Mouse (Mus musculus): ENCODE measurements around the gene Actr2. TPM values are rescaled to one million over a fixed set of nuclear protein-coding genes. Genes with fewer than 3 reads are reported as not detected.
A peak's percentile ranks its signal among the peaks of the same experiment; 100 is the strongest.
"Not testable (repeated sequence)": the region's sequence is repeated elsewhere in the genome, so short reads cannot be mapped to it uniquely, and the experiment has no call there.

Gene Actr2
- polyA plus RNA-seq (2012; fragmentation: generic; extraction: Trizol) = 30.2 TPM

DNA sequence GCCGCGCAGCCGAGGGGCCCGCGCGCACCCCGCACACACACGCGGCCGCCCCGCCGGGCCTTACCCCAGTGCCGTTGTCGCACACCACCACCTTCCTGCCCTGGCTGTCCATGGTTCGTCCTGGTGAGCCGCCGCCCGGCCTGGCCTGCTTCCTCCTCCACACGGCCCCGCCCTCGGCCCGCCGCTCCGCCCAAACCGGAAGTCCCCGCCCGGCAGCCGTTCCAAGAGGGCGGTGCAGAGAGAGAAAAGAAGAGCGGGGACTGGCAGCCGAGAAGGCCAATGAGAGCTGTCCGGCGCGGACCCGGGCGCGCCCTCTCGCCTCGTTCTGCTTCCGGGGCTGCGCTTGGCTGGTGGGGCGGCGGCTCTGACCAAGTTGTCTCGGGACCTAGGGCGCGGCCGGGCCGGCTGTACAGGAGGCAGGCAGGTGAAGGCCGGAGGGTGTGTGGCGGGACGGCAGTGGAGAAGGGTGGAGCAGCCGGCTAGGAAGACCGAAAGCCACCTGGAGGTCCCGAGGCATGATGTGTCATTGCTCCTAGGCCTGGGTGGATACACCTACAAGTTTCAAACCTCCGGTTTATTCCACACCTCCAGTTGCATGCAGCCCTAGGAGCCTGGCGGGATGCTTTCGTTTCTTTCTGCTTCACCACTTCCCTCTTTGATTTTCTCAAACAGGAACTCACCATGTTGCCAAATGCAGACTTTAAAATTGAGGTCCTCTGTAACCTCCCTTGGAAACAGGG, at the start of gene Actr2:
Gene Actr2, minus strand, starts transcription at position 173 of the 740 bp plus-strand sequence.
- no peaks in the 10 kb centered on the region for H3K36me3 ChIP-seq (ENCODE audit: control insufficient read depth, insufficient read depth)
- H3K4me2 ChIP-seq (ENCODE audit: low read depth) = peak within 1 kb of the TSS; percentile 97
- H3ac ChIP-seq (ENCODE audit: control insufficient read depth, insufficient read length) = peak within 1 kb of the TSS; percentile 96
- TF ChIP-seq E2F4 (IDR thresholded peaks at IDR 0.05; ENCODE audit: insufficient read depth) (no peak), MAX (IDR thresholded peaks at IDR 0.05; ENCODE audit: low read depth) (no peak), POLR2A (IDR thresholded peaks at IDR 0.05; ENCODE audit: insufficient read length, low read depth) (peak; percentile 76), MYOD1 (IDR thresholded peaks at IDR 0.05; ENCODE audit: control insufficient read depth in 1 of 3, insufficient read length in 2 of 3, low read depth in 2 of 3) (peak in 2 of 3 experiments; percentile 14 to 22), REST (IDR thresholded peaks at IDR 0.05; ENCODE audit: insufficient read depth, insufficient read length) (peak; percentile 6), MYOG (IDR thresholded peaks at IDR 0.05; ENCODE audit: control insufficient read depth in 1 of 3, insufficient read depth in 1 of 3, insufficient read length in 2 of 3, low read depth in 2 of 3) (peak in 2 of 3 experiments; percentile 21 to 42), SRF (IDR thresholded peaks at IDR 0.05; ENCODE audit: control insufficient read depth, insufficient read length, low read depth) (peak; percentile 50), CEBPB (IDR thresholded peaks at IDR 0.05; ENCODE audit: insufficient read depth, poor library complexity, severe bottlenecking) (no peak), POLR2AphosphoS2 (IDR thresholded peaks at IDR 0.05; ENCODE audit: insufficient read length, low read depth) (peak; percentile 51), TCF12 (IDR thresholded peaks at IDR 0.05; ENCODE audit: insufficient read depth, poor library complexity, severe bottlenecking) (no peak), TCF3 (IDR thresholded peaks at IDR 0.05; ENCODE audit: insufficient read length, low read depth) (no peak)
- peaks cover 54% of the 10 kb centered on the region for H3K79me2 ChIP-seq (ENCODE audit: control insufficient read depth, insufficient read depth)
- H3K4me3 ChIP-seq = peak within 1 kb of the TSS; percentile 69
- H3K27me3 ChIP-seq (ENCODE audit: control insufficient read depth, insufficient read depth, insufficient read length) = no peaks in the 10 kb centered on the region

DNA sequence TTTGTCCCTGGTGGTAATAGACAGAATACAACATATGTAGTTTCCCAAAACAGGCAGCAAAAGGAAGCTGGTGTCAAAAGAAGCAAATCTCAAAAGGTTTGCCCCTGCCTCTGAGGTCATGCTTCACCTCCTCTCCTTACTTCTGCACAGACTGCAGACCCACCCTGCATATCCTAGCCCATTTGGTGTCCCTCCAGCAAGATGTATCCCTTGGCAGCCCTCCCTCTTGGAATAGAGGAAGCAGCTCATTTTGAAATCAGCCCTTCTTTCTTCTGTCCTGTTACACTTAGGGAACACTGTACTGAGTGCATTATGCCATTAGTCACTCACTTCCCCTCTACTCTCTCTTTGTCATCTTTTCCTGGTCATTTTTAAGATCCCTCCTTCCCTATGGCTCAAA, 46.2 kb upstream of the Actr2 start:
- Histone ChIP-seq H3K36me3 (ENCODE audit: control insufficient read depth, insufficient read depth) (no peaks in the 10 kb centered on the region), H3ac (ENCODE audit: control insufficient read depth, insufficient read length) (no peak overlapping the region), H3K79me2 (ENCODE audit: control insufficient read depth, insufficient read depth) (no peaks in the 10 kb centered on the region), H3K27me3 (ENCODE audit: control insufficient read depth, insufficient read depth, insufficient read length) (peaks cover 6% of the 10 kb centered on the region), H3K4me3 (no peak overlapping the region), H3K4me2 (ENCODE audit: low read depth) (no peak overlapping the region)
- TF ChIP-seq TCF3 (IDR thresholded peaks at IDR 0.05; ENCODE audit: insufficient read length, low read depth) = no peak
- TF ChIP-seq E2F4 (IDR thresholded peaks at IDR 0.05; ENCODE audit: insufficient read depth) = no peak
- TF ChIP-seq POLR2A (IDR thresholded peaks at IDR 0.05; ENCODE audit: insufficient read length, low read depth) = no peak
- TF ChIP-seq CEBPB (IDR thresholded peaks at IDR 0.05; ENCODE audit: insufficient read depth, poor library complexity, severe bottlenecking) = no peak
- TF ChIP-seq REST (IDR thresholded peaks at IDR 0.05; ENCODE audit: insufficient read depth, insufficient read length) = no peak
- no peak for TF ChIP-seq POLR2AphosphoS2 (IDR thresholded peaks at IDR 0.05; ENCODE audit: insufficient read length, low read depth)
- no peak for TF ChIP-seq MYOG (IDR thresholded peaks at IDR 0.05; ENCODE audit: control insufficient read depth in 1 of 3, insufficient read depth in 1 of 3, insufficient read length in 2 of 3, low read depth in 2 of 3)
- no peak for TF ChIP-seq MAX (IDR thresholded peaks at IDR 0.05; ENCODE audit: low read depth)
- no peak for TF ChIP-seq USF1 (IDR thresholded peaks at IDR 0.05; ENCODE audit: low read depth)
- TF ChIP-seq SRF (IDR thresholded peaks at IDR 0.05; ENCODE audit: control insufficient read depth, insufficient read length, low read depth) = no peak
- no peak for TF ChIP-seq MYOD1 (IDR thresholded peaks at IDR 0.05; ENCODE audit: control insufficient read depth in 1 of 3, insufficient read length in 2 of 3, low read depth in 2 of 3)
- TF ChIP-seq TCF12 (IDR thresholded peaks at IDR 0.05; ENCODE audit: insufficient read depth, poor library complexity, severe bottlenecking) = no peak

DNA sequence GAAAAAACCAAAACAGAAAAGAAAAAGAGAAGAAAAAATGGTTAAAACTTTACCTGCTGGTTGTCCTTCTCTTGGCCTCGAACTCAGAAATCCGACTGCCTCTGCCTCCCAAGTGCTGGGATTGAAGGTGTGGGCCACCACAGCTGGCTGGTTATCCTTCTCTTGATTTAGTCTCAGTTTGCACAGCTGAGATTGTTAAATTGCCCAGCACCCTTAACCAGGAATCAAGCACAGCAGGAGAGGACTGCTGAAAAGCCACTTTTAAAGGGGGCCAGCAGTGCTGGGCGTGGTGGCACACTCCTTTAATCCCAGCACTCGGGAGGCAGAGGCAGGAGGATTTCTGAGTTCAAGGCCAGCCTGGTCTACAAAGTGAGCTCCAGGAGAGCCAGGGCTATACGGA, 40.8 kb upstream of the Actr2 start:
- not testable (repeated sequence) for H3K27me3 ChIP-seq (ENCODE audit: control insufficient read depth, insufficient read depth, insufficient read length); H3K36me3 ChIP-seq (ENCODE audit: control insufficient read depth, insufficient read depth); H3K4me2 ChIP-seq (ENCODE audit: low read depth); H3K79me2 ChIP-seq (ENCODE audit: control insufficient read depth, insufficient read depth); H3ac ChIP-seq (ENCODE audit: control insufficient read depth, insufficient read length); H3K4me3 ChIP-seq

DNA sequence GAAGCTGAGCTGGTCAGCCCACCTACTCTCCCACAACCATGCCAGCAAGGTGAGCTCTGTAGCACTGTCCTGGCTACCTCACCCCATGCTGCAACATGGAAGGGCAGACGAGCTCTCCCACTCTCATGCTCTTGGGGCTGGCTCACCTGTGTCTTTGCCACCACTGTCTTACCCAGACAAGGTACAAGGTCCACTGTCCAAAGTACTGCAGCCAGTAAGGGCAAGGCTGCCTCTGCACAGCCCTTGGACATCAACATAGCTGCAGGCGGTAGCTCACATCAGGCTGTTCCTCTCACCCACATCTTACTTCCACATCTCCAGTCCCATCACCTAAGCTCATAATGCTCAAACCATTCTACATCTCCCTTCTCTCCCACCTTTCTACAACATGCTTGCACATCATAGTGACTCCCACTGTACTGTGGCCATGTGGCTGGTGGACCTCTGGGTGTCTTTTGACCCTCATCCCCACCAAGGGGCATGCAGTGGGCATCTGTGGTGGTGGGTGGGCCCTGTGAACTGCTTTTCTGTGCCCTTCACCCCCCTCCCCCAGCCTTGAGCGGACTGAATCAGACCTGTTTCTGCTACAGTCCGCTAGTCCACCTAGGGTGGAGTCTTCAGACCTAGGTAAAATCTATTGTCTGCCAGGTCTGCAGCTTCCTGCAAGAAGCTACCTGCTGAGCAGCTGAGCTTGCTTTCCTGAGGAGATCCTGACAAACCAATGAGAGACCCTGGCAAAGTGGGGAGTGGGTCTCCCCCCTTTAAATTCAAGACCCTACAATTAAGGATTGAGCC, 39.6 kb upstream of the Actr2 start:
- Histone ChIP-seq H3K36me3 (ENCODE audit: control insufficient read depth, insufficient read depth) (no peaks in the 10 kb centered on the region), H3K4me2 (ENCODE audit: low read depth) (no peak overlapping the region), H3K27me3 (ENCODE audit: control insufficient read depth, insufficient read depth, insufficient read length) (peaks cover under 1% of the 10 kb centered on the region), H3ac (ENCODE audit: control insufficient read depth, insufficient read length) (no peak overlapping the region), H3K4me3 (no peak overlapping the region), H3K79me2 (ENCODE audit: control insufficient read depth, insufficient read depth) (no peaks in the 10 kb centered on the region)
- no peak for TF ChIP-seq MYOG (IDR thresholded peaks at IDR 0.05; ENCODE audit: control insufficient read depth in 1 of 3, insufficient read depth in 1 of 3, insufficient read length in 2 of 3, low read depth in 2 of 3)
- no peak for TF ChIP-seq E2F4 (IDR thresholded peaks at IDR 0.05; ENCODE audit: insufficient read depth)
- no peak for TF ChIP-seq POLR2A (IDR thresholded peaks at IDR 0.05; ENCODE audit: insufficient read length, low read depth)
- TF ChIP-seq MAX (IDR thresholded peaks at IDR 0.05; ENCODE audit: low read depth) = no peak
- no peak for TF ChIP-seq USF1 (IDR thresholded peaks at IDR 0.05; ENCODE audit: low read depth)
- TF ChIP-seq POLR2AphosphoS2 (IDR thresholded peaks at IDR 0.05; ENCODE audit: insufficient read length, low read depth) = no peak

DNA sequence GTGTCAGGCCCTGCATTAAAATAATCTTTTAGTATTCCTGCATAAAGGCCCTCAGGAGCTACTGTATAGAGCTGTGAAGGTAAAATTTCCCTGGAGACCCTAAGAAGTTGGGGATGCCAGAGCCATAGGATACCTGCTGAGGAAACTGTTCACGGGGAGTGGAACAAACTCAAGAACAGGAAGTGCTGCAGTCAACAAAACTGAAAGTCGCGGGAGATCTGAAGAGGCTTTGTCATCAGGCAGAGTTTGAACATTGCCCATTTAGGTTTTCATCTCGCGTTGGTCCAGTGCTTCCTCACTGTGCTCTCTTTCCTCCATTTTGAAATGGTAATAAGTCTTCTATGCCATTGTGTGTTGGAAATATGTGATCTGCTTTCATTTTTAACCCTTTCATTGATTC, 38.6 kb upstream of the Actr2 start:
- Histone ChIP-seq H3K4me2 (ENCODE audit: low read depth) (no peak overlapping the region), H3K79me2 (ENCODE audit: control insufficient read depth, insufficient read depth) (no peaks in the 10 kb centered on the region), H3K36me3 (ENCODE audit: control insufficient read depth, insufficient read depth) (no peaks in the 10 kb centered on the region), H3K4me3 (no peak overlapping the region), H3K27me3 (ENCODE audit: control insufficient read depth, insufficient read depth, insufficient read length) (no peaks in the 10 kb centered on the region), H3ac (ENCODE audit: control insufficient read depth, insufficient read length) (no peak overlapping the region)
- TF ChIP-seq TCF12 (IDR thresholded peaks at IDR 0.05; ENCODE audit: insufficient read depth, poor library complexity, severe bottlenecking) = no peak
- no peak for TF ChIP-seq POLR2A (IDR thresholded peaks at IDR 0.05; ENCODE audit: insufficient read length, low read depth)
- TF ChIP-seq TCF3 (IDR thresholded peaks at IDR 0.05; ENCODE audit: insufficient read length, low read depth) = no peak
- no peak for TF ChIP-seq MYOG (IDR thresholded peaks at IDR 0.05; ENCODE audit: control insufficient read depth in 1 of 3, insufficient read depth in 1 of 3, insufficient read length in 2 of 3, low read depth in 2 of 3)
- no peak for TF ChIP-seq CEBPB (IDR thresholded peaks at IDR 0.05; ENCODE audit: insufficient read depth, poor library complexity, severe bottlenecking)
- TF ChIP-seq POLR2AphosphoS2 (IDR thresholded peaks at IDR 0.05; ENCODE audit: insufficient read length, low read depth) = no peak
- no peak for TF ChIP-seq REST (IDR thresholded peaks at IDR 0.05; ENCODE audit: insufficient read depth, insufficient read length)
- TF ChIP-seq USF1 (IDR thresholded peaks at IDR 0.05; ENCODE audit: low read depth) = no peak
- no peak for TF ChIP-seq MAX (IDR thresholded peaks at IDR 0.05; ENCODE audit: low read depth)
- no peak for TF ChIP-seq E2F4 (IDR thresholded peaks at IDR 0.05; ENCODE audit: insufficient read depth)
- no peak for TF ChIP-seq SRF (IDR thresholded peaks at IDR 0.05; ENCODE audit: control insufficient read depth, insufficient read length, low read depth)
- TF ChIP-seq MYOD1 (IDR thresholded peaks at IDR 0.05; ENCODE audit: control insufficient read depth in 1 of 3, insufficient read length in 2 of 3, low read depth in 2 of 3) = no peak

Measured in myocyte (in vitro differentiated cells).